Mouse (Mus musculus): ENCODE results near the gene Tor2a. TPM values are rescaled to one million over a fixed set of nuclear protein-coding genes. Genes with fewer than 3 reads are reported as not detected.

Gene Tor2a
- polyA plus RNA-seq, 1 experiment from 2014 or later, result 91.9 TPM

DNA sequence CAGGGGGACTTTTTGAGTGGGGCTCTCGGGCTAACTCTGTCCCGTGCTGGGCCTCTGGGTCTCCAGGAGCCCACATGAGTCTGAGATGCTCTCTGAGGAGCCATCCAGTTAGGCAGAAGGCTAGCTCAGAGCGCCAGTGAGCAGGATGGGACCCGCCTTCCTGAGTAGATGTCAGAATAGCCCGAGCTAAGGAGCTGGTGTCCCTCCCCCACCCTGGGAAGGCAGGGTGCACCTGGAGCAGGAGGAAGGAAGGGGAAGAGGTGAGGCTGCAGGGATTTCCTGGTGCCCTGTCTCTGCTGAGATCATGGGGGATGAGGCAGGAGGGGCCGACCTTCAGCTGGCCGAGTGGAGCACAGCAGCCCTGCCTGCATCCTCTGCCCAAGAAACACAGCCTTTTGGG lies 28.6 kb upstream of the Tor2a start:
- no peak for DNase-seq (ENCODE audit: low spot score)

DNA sequence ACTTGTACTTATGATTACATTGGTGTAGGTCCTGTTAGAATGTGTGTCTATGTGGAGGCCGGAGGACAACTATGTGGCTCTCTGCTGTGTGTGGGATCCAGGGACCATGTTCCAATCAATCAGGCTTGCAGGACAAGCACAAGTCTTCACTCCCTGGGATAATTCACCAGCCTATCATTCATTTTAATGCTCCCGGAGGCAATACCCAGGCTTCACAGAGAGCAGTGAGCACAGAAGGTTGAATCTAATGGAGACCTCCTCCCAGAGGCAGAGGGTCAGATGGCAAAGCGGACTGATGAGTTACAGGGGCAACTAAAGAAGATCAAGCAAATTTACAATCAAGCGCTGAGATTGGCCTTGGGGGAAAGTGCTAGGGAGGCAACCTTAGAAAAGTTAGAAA lies 27.5 kb upstream of the Tor2a start:
- DNase-seq (ENCODE audit: low spot score), result no peak

DNA sequence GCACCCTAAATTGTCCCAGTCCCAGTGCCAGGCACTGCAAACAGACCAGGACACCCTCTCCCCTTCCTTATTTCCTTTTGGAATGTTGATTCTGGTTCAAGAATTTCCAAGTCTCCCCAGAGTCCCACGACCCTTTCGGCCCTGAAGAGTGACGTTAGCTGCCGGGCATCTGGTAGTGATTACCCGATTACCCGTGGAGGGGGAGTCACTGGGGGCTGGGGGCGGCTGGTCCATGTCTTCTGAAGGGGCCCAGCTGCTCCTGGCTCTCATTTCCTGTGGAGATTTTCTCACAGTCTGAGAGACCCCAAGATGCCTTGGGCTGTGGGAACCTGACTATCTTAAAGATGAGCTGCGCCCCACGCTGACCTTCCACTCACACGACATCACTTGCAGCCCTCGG lies 26.2 kb upstream of the Tor2a start:
- no peak for DNase-seq (ENCODE audit: low spot score)

GRCm38 (mm10) chr2:32731911-32732310 lies 25.1 kb upstream of the Tor2a start:
- DNase-seq (ENCODE audit: low spot score), result no peak

GRCm38 (mm10) chr2:32732695-32733094 lies 24.3 kb upstream of the Tor2a start:
- DNase-seq (ENCODE audit: low spot score), result no peak

DNA sequence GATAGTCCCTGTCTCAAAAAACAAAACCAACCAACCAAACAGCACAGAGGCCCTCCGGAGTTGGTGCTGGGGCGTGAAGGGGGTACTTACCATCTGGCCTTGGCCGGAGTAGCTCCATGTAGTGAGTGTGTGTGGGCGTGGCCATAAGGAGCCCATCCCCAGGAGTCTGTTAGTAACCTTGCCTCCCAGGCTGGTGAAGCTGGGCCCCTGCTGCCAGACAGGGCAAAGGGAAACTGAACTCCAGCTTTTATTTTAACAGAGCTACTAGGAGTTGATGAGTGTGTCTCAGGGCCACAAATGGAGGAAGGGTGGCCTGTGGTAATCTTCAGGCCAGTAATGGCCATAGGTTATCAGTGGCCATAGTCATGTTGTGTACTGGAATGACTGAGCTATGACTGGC lies 22.6 kb upstream of the Tor2a start:
- no peak for DNase-seq (ENCODE audit: low spot score)

- DNase-seq (ENCODE audit: low spot score), result no peak
Measured at GRCm38 (mm10) chr2:32734933-32735332, 22.1 kb upstream of the Tor2a start.

DNA sequence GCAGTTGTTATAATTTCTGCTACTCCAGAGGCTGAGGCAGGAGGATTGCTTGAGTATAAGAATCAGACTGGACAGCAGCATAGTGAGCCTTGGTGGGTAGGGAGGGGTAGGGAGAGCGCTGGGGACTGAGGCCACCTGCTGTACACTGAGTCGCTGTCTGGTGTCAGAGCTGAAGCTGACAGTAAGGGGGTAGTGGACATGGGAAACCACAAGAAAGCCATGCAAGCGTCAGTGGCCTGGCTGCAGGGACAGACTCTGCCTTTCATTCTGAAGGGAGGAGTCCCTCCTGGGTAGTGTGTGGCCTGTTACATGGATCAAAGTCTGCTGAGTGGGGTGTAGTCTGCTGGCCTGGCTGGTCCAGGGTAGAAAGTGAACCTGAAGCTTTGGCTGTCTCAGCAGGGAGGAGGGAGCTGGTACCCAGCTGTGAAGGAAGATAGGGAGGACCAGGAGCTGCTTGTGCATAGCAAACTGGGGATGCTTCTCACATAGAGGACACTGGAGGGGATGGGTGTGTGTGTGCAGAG lies 20.7 kb upstream of the Tor2a start:
- DNase-seq (ENCODE audit: low spot score), result no peak

DNA sequence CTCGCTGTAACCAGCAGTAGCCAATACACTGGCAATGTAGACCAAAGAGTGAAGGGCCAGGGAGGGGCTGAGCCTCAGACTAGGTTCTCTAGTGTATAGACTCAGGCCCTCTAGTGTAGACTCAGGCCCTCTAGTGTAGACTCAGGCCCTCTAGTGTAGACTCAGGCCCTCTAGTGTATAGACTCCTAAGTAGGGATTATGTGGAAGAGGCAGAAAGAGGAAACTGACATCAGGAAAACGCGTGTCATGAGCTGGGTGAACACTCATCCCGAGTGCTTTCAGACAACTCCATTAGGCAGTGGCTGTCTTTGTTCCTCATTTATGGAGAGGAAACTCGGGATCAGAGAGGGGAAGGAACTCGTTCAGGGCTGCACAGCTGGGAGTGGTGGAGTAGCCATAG lies 20.0 kb upstream of the Tor2a start:
- no peak for DNase-seq (ENCODE audit: low spot score)

DNA sequence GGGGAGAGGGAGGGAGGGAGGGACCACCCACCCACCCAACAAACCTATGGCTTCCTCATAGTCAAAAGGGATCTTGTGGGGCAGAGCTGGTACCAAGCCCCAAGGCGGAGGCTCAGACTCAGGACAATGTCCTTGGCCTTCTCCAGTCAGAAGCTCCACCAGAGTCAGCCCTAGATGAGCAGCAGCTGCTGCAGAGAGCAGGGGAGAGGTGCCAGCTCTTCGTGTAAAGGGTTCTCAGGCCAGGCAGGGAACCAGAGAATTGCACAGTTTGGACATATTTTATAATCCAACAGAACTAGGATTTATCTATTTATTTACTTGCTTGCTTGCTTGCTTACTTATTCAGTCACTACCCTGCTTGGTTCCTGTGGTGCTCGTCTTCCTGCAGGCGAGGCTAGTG lies 17.7 kb upstream of the Tor2a start:
- no peak for DNase-seq (ENCODE audit: low spot score)

DNA sequence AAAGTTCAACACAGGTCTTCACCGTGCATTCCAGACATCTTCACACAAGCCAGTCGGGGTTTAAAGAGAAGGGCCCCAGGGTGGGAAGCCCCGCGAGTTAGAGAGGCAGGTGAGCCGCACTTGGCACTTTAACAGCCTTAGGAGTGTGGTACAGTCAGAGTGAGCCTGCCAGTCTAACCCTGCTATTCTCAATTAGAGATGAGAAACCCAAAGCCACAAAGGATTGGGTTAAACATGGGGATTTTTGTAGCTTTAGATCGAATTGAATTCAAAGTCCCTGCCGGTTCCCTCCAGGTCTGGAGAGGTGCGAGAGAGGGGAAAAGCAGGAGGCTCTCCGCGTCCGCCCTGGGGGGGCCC lies 16.1 kb upstream of the Tor2a start, which contains the start of gene 6330409D20Rik:
TSS of gene 6330409D20Rik (minus strand) at position 101 of the 357 bp plus-strand sequence.
- DNase-seq (ENCODE audit: low spot score), result no peak

DNA sequence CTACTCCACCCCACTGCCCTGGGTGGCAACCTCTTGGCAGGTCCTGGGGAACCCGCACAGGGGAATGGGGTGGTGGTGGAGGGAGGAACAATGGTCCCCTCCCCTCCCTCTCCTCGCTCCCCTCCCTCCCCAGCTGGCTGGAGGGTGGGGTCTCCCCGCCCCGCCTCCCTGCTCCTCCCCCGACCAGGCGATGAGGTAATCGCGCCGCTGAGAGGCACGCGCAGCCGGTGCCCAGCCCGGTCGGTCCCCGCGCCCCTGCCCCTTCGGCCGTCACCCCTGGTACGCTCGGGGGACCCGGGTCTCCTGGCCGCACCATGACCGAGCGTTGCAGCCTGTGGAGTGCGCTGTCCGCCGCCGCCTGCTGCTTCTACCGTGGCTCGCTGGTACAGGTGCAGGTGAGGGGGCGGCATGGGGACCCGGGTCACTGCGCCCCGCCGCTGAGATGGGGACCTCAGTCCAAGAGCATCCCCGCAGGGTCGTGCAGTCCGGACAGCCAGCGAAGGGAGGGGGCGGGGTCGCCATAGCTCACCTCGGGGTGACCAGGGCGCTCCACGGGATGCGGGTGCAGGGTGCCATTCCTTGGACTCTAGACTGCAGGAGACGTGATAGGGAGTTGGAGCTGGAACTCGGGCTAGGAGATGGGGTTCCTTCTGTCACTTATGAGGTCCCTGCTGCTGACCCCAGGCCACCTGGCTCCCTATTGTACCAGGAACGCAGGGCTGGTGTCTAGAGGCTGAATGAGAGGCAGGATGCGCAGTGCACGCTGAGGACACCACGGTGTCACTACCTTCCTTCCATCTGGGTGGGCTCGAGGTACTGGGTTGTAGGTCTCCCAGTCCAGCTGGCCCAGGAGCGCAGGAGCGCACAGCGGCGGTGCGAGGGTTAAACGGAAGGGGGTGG lies 15.5 kb upstream of the Tor2a start:
- no peak for DNase-seq (ENCODE audit: low spot score)

DNA sequence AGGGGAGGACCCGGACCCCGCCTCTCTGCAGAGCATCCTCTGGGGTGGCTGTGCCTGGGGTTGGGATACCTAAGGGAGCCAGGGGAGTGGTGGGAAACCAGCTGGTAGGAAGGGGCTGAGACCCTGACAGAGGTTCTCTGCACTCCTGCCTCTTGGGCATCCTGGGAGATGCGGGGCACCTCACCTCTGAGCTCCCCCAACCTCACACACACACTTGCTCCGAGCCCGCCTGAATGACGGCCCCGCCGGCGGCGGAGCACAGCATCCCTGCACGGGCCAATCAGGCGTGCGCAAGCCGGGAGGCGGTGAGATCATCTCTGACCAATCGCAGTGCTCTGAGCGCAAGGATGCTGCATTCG lies 14.9 kb upstream of the Tor2a start:
- no peak for DNase-seq (ENCODE audit: low spot score)

- DNase-seq (ENCODE audit: low spot score), result no peak
Measured at GRCm38 (mm10) chr2:32744272-32744982, 12.6 kb upstream of the Tor2a start.

DNA sequence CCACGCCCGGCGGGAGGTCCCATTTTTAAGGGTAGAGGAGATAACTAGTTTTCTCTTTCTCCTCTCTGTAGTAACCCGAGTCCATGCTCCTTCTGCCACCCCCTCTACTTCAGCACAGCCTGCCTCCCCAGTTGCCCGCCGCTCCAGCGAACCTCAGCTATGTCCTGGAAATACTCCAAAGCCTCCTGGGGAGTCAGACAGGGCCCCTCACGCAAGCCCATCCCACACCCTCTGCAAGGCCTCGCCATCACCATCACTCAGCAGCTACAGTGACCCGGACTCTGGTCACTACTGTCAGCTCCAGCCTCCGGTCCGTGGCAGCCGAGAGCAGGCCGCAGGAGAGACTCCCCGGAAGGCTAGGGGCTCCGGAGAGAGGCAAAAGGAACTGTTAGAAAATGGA lies 8.0 kb upstream of the Tor2a start:
- DNase-seq (ENCODE audit: low spot score), result no peak

GRCm38 (mm10) chr2:32750199-32750598 lies 6.8 kb upstream of the Tor2a start:
- DNase-seq (ENCODE audit: low spot score), result no peak

- no peak for DNase-seq (ENCODE audit: low spot score)
Measured at GRCm38 (mm10) chr2:32750887-32751664, 6.0 kb upstream of the Tor2a start.

GRCm38 (mm10) chr2:32751665-32752033 lies 5.4 kb upstream of the Tor2a start:
- DNase-seq (ENCODE audit: low spot score), result no peak

DNA sequence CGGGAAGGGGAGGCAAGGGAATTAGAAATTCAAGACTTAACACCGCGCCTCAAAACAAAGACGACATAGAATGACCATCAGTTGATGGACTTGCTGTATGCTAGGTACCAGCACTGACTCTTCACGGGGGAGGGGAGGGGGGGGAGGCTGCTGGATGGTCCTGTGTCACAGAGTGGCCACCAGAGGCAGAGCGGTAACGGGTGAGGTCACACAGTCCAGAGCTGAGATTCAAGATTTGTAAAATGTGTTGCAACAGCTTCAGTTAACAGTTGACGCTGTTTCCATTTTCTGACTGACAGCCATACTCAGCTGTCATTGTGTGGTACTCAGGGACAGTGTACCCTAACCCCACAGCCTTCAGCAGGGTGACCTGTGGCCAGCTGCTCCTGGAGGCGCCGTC lies 4.9 kb upstream of the Tor2a start:
- no peak for DNase-seq (ENCODE audit: low spot score)

GRCm38 (mm10) chr2:32756674-32757055 lies 369 bp upstream of the Tor2a start:
- no peak for DNase-seq (ENCODE audit: low spot score)

GRCm38 (mm10) chr2:32758503-32758902 lies 1.5 kb downstream of the Tor2a start:
- no peak for DNase-seq (ENCODE audit: low spot score)

GRCm38 (mm10) chr2:32759001-32759400 lies 2.0 kb downstream of the Tor2a start:
- no peak for DNase-seq (ENCODE audit: low spot score)

Measured in thymus, postnatal 0 days (tissue).